Mouse (Mus musculus) spleen, adult 2 months (tissue): ENCODE results near the gene Gm17662. TPM values are rescaled to one million over a fixed set of nuclear protein-coding genes. Genes with fewer than 3 reads are reported as not detected.

Experiments used
- DNase-seq, 2 experiments: peaks; one replicate each; pipeline versions ENCODE4 v3.0.0 to v3.0.0-alpha.2; 2012 to 2021; ENCODE audit warnings: low spot score in 2 of 2, low read depth in 1 of 2
- H3K27ac ChIP-seq: fragments of 200-500 bp; 2 replicates; pipeline ENCODE4 v1.5.1; 2012; ENCODE audit warnings: low read length, inconsistent platforms; ENCODE audit not compliant: insufficient read depth
- H3K27me3 ChIP-seq: fragments of 200-500 bp; 2 replicates; pipeline ENCODE4 v1.6.1; 2012; ENCODE audit warnings: mild to moderate bottlenecking, moderate library complexity, low read length, inconsistent platforms; ENCODE audit not compliant: control insufficient read depth, insufficient read depth
- H3K36me3 ChIP-seq: fragments of 200-500 bp; 2 replicates; pipeline ENCODE4 v1.6.1; 2012; ENCODE audit warnings: mild to moderate bottlenecking, low read length, inconsistent platforms; ENCODE audit not compliant: control insufficient read depth, insufficient read depth
- H3K4me1 ChIP-seq: fragments of 200-500 bp; 2 replicates; pipeline ENCODE4 v1.6.1; 2011; ENCODE audit warnings: inconsistent platforms; ENCODE audit not compliant: control insufficient read depth, insufficient read depth, insufficient read length
- H3K4me3 ChIP-seq: fragments of 200-500 bp; 2 replicates; pipeline ENCODE4 v1.5.1; 2011; ENCODE audit warnings: mild to moderate bottlenecking, inconsistent platforms; ENCODE audit not compliant: insufficient read depth, insufficient read length; ENCODE audit errors: extremely low read depth
- CTCF ChIP-seq: fragments of 200-500 bp; IDR thresholded peaks from 2 replicates; pipeline ENCODE4 v1.5.1; 2011; ENCODE audit warnings: mild to moderate bottlenecking, inconsistent platforms; ENCODE audit not compliant: insufficient read depth, insufficient read length, insufficient replicate concordance; ENCODE audit errors: extremely low read depth
- POLR2A ChIP-seq: fragments of 200-500 bp; IDR thresholded peaks from 2 replicates; pipeline ENCODE4 v1.6.1; 2011; ENCODE audit warnings: low read depth, low read length, inconsistent platforms
- WGBS: fragments of 180-500 bp; shearing (Covaris S2); methylation state at CpG from one replicate; pipeline ENCODE4 v1.1.7; 2018; 5-methylcytosine and 5-hydroxymethylcytosine counted together
- polyA plus RNA-seq: library from polyadenylated mRNA; depleted of rRNA; stranded (reverse); fragments of >200 nt; gene quantifications from 2 replicates; pipeline ENCODE4 v1.2.3, GENCODE M21; 2012; rRNA removed

Gm17662 gene
- polyA plus RNA-seq, 1 experiment = not detected

- H3K36me3 ChIP-seq = no peaks in the 10 kb centered on the region
- H3K4me3 ChIP-seq = no peak overlapping the region
- WGBS = 85% methylated on average over 9 of the region's 9 CpGs
- no peak overlapping the region for H3K27ac ChIP-seq
- H3K4me1 ChIP-seq = no peaks in the 10 kb centered on the region
- no peaks in the 10 kb centered on the region for H3K27me3 ChIP-seq
- TF ChIP-seq CTCF (no peak), POLR2A (no peak)
- DNase-seq = no peak
Measured at GRCm38 (mm10) chr4:104887486-104887885, 30.4 kb downstream of the Gm17662 start.

- H3K27ac ChIP-seq = no peak overlapping the region
- no peaks in the 10 kb centered on the region for H3K27me3 ChIP-seq
- H3K36me3 ChIP-seq = no peaks in the 10 kb centered on the region
- TF ChIP-seq POLR2A (no peak), CTCF (no peak)
- DNase-seq = no peak
- H3K4me1 ChIP-seq = no peaks in the 10 kb centered on the region
- 74% methylated on average over 9 of the region's 9 CpGs for whole genome bisulfite sequencing
- H3K4me3 ChIP-seq = no peak overlapping the region
Measured at GRCm38 (mm10) chr4:104888499-104889262, 31.6 kb downstream of the Gm17662 start.

DNA sequence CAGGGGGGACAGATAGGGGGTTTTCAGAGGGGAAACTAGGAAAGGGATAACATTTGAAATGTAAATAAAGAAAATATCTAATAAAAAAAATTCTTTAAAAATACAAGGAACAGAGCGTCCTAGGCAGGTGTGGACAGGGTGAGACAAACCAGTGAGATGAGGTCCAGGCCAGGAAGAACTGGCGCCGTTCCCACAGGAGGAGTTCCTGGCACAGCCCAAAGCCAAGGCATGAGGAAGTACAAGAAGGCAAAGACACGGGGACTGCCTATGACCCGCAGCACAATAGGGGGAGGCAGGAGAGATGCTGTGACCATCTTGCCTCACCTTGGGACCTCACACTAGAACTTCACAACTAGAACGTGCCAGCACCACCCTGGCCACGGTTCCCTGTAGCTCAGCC lies 34.6 kb downstream of the Gm17662 start:
- DNase-seq = no peak
- Histone ChIP-seq H3K27ac (no peak overlapping the region), H3K4me1 (no peaks in the 10 kb centered on the region), H3K36me3 (no peaks in the 10 kb centered on the region), H3K4me3 (no peak overlapping the region), H3K27me3 (no peaks in the 10 kb centered on the region)
- WGBS = 65% methylated on average over 7 of the region's 7 CpGs
- TF ChIP-seq POLR2A (no peak), CTCF (no peak)

DNA sequence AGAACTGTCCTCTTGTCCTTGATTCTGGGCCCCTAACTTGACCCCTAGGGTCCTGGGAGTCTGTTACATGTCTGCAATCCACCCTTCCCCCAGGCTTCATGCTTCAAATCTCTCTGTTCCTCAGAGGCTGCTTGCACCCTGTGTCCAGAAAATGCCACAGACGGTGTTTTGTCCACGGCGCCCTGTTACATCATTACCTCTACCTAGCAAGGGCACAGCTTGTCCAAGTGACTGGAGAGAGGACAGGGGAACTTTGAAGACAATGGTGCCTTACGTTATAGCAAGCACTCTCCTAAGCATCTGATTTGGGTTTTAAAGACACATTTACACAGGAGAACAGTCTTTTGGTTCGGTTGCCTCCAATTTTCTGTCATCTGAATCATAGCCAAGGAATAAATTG lies 36.5 kb downstream of the Gm17662 start:
- DNase-seq = no peak
- Histone ChIP-seq H3K36me3 (no peaks in the 10 kb centered on the region), H3K27me3 (no peaks in the 10 kb centered on the region), H3K4me1 (no peaks in the 10 kb centered on the region), H3K27ac (no peak overlapping the region), H3K4me3 (no peak overlapping the region)
- 81% methylated on average over 5 of the region's 5 CpGs for WGBS
- TF ChIP-seq POLR2A (no peak), CTCF (no peak)

GRCm38 (mm10) chr4:104894004-104894734 lies 37.0 kb downstream of the Gm17662 start:
- Histone ChIP-seq H3K27ac (no peak overlapping the region), H3K36me3 (no peaks in the 10 kb centered on the region), H3K4me1 (no peaks in the 10 kb centered on the region), H3K4me3 (no peak overlapping the region), H3K27me3 (no peaks in the 10 kb centered on the region)
- DNase-seq = peak in 1 of 2 experiments; percentile 3
- WGBS = 61% methylated on average over 13 of the region's 13 CpGs
- TF ChIP-seq CTCF (peak; percentile 38; the same call in 1 of the 2 replicates), POLR2A (no peak)

DNA sequence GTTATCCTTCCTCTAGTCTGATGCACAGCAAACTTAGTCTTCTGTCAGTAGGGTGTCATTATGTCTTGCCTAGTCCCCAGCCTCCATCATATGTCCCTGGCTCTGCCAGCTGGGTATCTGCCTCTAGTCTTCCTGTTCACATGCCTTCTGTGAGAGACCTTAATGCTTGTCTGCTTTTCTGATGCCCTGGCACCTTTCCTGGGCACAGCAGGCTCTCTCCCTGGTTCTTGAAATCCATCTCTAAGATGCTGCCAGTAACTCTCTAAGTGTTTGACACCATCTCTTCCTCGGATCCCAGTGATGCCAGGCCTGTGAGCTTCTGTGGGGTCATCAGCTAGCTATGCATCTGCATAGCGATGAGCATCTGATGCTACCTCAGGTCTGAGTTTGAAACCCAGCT lies 45.7 kb downstream of the Gm17662 start:
- no peaks in the 10 kb centered on the region for H3K4me1 ChIP-seq
- H3K4me3 ChIP-seq = no peak overlapping the region
- no peaks in the 10 kb centered on the region for H3K36me3 ChIP-seq
- TF ChIP-seq CTCF (no peak), POLR2A (no peak)
- no peaks in the 10 kb centered on the region for H3K27me3 ChIP-seq
- no peak overlapping the region for H3K27ac ChIP-seq
- 81% methylated on average over 2 of the region's 2 CpGs for WGBS
- DNase-seq = no peak

- no peak for DNase-seq
- 87% methylated on average over 6 of the region's 6 CpGs for WGBS
Measured at GRCm38 (mm10) chr4:104905049-104905448, 47.9 kb downstream of the Gm17662 start.

More at GRCm38 (mm10) chr4:104905049-104905448, 47.9 kb downstream of the Gm17662 start:
- no peaks in the 10 kb centered on the region for H3K27me3 ChIP-seq
- no peaks in the 10 kb centered on the region for H3K36me3 ChIP-seq
- H3K4me1 ChIP-seq = no peaks in the 10 kb centered on the region
- TF ChIP-seq POLR2A = no peak
- no peak for TF ChIP-seq CTCF
- H3K27ac ChIP-seq = no peak overlapping the region
- H3K4me3 ChIP-seq = no peak overlapping the region

Other genes starting within 250 kb of the Gm17662 start
- gene C8b, start 91.0 kb upstream of the Gm17662 start, polyA plus RNA-seq = not detected in 2 replicates
- 0.04 TPM in 1 of 2 replicates, not detected in the other for gene C8a, start 19.1 kb downstream of the Gm17662 start, polyA plus RNA-seq
- 0.05 TPM in 2 replicates for gene Fyb2, start 56.1 kb downstream of the Gm17662 start, polyA plus RNA-seq